Mouse (Mus musculus): Measurements from ENCODE around the gene Bcl2l11.

Bcl2l11 gene

DNA sequence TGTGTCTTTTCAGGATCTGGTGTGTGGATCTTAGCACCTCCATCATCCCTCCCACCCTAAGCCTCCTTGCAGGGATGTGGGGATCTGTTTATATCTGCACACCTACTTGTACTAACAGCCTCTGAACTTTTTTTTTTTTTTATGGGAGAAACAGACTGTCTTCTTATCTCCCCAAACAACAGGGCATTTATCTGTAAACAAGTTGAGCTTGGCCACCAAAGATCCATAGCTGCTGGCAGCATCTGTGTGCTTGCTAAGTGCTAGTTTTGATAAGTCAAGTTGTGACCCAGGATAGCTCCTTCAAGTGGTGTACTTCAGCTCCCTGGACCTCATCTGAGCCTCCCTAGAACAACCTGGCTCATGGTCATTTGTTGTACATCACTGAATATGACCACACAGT is 18.2 kb downstream of the Bcl2l11 start:
- no peak for DNase-seq

DNA sequence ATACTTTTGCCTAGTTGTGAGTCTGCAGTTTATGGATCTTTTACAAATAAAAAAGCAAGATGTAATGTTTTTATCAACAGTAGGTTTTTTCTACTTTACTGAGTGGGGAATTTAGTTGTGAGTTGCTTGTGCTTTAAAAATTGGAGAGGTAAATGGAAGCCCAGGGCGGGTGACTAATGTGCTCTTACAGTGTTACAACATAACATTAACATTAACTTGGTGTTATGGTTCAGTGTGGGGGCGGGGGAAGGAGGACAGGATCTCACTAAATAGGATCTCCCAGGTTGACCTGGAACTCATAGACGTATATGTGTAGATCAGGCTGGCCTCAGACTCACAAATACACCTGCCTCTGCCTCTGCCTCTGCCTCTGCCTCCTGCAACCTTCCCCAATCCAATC is 19.6 kb downstream of the Bcl2l11 start:
- DNase-seq: no peak

DNA sequence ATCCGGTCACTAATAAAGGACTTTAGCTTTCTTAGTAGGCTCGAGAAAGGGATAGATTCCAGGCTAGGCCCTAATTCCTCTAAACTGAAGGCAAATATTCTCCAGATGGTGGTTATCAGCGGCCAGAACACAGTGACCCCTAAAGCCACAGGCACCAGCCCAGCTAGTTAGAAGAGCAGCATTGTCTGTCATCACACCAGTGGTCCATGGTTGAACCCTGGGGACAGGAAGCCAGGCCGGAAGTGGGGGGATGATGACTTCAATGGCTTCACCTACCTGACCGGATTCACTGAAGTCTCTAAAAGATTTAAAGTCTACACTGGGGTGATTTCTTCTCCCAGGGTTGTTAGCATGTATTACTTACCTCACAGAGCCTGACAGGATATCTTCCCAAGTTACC is 23.8 kb downstream of the Bcl2l11 start:
- DNase-seq: no peak

DNA sequence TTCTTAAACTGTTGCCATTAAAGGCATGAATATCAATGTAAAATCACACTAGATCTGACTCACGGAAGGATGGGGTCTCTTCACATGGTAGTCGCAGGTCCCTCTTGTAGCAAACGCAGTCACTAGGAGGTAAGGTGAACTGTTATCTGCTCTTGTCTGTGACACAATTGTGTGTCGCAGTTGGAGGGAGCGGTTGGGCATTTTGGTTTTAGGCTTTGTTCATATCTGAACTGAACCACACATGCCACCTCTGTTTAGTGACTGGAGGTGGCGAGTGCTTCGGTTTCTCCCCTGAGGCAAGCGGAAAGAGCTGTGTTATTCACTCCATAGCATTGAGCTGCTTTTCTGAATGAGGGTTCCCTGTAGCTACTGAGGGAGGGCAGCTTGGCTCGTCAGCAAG is 26.4 kb downstream of the Bcl2l11 start:
- no peak for DNase-seq

DNA sequence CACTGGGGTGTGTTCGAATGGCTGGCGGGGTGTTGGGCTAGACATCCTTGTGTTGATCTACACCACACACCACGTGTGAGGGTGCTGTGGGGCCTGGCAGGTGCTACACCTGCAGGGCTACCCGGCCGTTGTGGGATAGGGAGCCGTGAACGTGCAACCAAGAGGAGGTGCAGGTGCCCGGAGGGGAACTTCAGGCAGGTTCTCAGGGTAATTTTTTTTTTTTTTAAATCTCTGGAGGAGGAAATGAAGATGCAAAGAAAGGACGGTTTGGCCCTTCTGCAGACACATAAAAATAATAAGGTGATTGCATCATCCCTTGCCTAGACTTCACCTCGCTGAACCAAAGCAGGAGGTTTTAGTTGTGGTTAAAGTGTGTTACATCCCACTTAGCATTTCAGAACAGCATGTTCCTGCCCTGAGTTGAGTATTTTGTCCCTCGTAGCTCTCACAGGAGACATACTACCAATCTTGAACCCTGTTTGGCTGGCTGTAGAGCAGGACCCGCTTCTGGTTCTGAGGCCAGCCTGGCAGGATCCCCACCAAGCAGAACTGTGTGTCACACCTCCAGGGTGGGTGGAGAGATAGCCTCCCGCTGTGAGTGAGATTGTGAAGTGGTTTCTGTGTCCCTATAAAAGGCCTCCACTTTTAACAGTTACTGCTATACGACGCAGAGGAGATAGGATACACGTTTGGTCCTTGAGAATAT is 27.2 kb downstream of the Bcl2l11 start:
- no peak for DNase-seq

DNA sequence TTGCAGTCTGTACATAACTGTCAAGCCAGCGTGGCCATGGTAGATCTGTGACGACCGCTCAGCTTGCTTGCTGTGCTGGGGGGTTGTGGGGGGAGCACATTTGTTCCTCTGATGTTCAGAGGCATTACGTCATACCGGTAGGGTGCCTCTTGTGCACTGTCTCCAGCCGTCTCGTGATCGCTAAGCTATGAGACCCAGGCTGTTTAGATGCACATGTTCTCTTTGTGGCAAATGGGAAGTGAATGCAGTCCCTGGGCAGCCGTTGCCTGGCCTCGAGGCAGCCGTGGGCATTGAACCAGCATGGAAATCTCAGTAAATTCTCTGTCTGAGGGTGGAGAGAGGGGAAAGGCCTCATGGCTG is 27.7 kb downstream of the Bcl2l11 start:
- DNase-seq: no peak

DNA sequence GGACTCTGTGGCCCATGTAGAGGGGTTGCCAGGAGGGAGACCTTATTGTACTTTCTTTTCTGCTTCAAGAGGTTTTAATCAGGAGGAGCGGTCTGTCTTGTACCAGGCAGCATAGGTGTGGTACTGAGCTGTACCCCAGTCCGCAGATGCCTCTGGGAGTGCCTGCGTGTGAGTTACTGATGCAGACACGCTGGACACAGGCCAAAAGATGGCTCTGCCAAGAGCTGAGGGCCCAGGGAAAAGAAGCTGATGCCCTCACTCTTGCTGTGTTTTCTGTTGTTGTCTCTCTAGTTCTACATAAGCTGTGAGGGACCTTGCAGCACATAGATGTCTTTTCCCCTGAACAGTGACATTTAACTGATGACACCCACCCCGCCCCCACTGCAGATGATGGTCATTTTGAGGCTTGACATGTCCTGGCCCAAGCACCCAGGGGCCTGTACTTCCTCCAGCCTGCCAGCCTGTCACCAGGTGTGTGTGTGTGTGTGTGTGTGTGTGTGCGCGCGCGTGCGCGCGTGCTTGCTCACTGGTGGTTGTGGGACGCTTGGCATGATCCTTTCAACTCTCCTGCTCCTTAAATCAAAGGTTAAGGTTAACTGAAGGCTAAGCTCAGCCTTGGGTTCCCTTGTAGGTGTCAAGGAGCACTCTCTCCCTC is 29.7 kb downstream of the Bcl2l11 start:
- peak in 1 of 2 experiments; percentile 69 for DNase-seq

DNA sequence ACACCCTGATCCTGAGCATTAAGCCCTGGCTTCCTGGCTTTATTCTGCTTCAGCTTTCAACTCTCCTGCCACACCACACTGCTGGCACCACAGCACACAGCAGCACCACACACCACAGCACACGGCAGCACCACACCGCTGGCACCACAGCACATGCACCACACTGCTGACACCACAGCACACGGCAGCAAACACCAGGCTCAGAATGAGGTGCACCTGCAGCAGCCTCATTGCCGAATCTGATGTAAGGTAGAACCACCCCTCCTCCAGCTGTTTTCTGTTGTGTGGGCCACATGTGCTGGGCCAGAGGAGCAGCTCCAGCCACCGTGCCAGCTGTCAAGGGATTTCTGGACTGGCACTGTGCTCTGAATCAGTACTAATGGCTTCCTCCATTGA is 30.2 kb downstream of the Bcl2l11 start:
- no peak for DNase-seq

DNA sequence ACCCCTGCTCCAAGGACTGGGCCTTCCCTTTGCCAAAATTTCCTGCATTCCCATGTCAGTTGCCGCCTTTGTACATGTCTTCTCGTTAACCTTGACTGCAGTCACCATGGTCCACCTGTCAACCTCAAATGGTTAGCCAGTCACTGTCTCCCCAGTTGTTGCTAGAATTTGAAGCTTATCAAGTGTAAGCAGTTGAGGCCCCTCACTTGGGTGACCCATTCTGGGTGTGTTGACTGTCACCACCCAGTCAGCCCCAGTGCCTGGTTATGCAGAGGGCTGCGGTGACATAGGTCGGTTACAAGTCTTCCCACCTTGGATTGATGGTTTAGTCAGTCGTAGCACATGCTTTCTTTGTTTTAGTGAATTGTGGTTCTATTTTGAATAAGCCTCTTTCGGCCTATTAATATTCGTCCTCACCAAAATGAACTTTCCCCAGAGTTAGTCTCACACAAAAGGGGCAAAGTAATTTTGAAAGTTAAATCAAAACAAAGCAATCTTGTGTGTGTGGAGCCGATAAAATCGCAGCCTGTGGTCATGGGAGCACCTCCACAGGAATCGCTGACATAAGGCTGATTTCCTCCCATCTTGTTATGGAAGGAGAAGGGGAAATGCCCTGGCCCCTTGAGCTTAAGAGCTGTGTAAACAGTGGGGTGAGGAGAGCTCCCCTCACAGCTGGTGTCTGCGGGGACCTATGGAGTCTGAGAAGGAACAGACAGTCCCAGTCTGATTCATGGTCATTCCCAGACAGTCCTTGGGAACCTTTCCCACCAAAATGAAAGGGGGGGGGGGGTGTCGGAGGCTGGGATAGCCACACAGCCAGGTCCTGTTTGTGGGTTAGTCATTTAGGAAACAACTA is 30.9 kb downstream of the Bcl2l11 start:
- no peak for DNase-seq

DNA sequence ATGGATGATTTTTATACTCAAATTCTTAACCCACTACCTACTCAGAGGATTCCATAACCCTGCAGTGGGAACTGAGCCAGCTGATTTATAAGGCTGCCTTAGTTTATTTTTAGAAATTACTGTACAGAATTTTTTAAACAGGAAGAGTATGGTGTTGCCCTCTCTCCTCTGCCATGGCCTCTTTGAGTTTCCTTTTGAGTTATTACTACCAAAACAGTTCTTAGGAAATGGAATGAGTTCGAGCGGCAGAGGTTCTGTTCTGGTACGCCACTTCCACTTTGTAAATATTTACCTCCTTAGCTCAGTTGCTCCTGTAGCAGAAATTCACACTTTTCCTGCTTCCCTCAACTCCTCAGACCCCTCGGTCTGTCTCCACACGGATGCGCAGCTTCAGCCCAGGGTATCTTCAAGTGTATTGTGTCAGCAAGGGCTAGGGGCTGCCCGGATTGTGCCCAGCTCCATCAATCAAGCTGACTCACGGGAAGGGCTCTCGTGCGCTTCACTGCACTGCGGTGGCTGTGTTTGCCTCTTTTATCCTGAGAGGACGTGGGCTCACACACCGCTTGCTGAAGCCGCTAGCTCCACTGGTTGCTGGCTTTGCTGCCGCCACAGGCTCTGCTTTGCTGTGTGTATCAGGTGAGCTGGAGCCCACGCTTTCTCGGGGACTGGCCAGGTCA is 33.0 kb downstream of the Bcl2l11 start:
- no peak for DNase-seq

DNA sequence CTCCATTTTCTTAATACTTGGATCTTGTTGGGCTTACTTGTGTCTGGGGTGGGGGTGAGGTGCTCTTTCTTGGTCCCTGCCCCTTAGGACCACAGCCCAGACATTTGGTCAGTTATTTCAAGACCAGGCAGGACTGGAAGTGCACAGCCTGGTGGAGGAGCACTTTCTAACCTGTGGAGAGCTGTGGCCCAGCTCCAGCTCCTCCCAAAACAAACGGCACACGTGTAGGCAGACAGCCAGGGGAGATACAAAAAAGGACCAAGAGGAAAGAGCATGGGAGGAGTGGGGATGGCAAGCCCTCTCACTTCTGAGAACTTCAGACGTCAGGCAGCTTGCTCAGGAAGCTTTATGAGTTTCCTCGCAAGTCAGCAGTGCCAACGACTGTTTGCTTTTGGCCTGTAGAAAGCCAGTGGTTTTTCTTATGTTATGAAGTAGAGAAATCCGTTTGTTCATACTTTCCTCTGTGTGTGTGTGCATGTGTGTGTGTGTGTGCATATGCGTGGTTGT is 33.8 kb downstream of the Bcl2l11 start:
- peak in 1 of 2 experiments; percentile 55 for DNase-seq

DNA sequence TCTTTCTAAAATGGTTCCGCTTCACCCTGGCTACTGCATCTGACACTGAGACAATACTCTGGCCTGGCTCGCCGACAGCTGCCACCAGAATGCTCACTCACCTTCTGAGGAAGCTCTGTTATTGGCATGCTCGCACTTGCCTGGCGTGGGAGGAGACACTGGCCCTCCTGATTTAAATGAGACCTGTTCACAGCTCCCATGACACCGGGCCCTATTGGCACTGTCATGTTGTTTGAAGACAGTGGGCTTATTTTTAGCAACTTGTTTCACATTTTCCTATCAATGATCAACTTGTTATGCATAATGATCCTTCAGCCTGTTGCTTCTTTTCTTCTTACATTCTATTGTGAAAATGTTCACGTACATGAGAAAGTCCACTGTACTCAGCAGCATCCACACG is 37.3 kb downstream of the Bcl2l11 start:
- DNase-seq: no peak

DNA sequence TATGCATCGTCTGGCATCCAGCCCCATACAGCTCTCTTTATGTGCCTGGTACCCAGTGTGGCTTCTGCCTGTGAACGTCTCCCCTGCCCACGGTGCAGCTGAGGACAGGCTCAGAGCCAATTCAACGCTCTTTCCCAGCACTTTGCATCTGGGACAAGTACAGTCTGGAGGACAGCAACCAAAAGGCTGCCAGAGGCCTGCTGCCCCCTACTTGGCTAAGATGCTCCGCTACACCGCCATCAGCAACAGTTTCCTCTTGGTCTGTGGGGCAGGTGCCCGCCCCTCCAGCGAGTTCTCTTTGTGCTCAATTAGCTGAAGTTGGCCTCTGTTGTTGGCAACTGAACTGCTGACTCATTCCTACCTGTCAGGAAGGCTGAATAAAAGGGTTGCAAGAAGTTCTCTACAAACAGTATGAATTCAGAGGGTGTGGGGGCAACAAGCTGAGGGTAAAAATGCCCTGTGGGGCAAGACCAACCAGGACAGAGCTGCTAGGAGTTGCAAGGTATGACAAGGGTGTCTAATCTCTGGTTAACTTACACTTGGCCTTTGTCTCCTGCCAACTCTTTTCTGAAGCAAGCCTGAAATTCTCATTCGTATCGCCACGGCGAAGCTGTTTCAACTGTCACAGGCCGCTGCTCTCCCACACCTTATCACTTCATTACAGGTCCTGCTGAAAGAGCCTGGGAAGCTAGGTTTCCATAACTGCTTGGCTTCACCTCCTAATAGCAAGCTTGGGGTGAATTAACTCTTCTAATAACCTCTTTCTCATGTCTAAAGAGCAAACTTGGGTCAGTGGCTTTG is 41.0 kb downstream of the Bcl2l11 start:
- DNase-seq: no peak

DNA sequence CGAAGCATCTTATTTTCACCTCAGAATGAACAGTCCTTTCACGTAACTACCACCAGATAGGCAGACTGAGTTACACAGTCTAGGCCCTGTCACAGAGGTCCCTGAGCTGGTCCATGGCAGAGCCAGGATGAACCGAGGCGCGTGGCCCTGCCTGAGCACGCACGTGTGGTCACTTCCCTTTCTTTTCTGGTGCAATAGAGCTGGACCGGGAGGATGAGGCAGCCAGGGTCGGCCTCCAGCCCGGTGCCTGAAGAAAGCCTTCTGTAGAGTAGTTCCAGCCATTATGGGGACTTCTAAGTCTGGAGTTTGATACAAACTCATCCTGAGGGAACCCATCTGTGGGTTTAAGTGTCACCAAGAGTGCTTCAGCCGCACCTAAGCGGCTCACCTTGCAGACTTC is 42.1 kb downstream of the Bcl2l11 start:
- DNase-seq: no peak

DNA sequence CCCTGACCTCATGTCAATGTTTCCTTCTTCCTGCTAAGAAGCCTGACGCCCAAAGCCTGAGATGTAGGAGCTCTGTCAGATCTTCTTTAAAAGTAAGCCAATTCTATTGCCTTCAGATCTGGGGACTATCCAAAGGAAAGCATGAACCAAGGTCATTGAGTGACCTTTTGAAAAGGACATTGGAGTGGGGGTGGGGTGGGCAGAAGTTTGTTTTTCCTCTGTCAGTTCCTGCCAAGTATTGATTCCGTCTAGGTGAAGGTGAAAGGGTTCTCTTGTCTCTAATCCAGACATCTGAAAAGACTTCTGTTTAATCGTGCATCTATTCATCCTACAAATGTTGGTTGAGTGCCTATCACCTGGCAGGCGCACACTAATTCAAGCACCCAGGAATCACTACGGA is 43.6 kb downstream of the Bcl2l11 start:
- DNase-seq: no peak

DNA sequence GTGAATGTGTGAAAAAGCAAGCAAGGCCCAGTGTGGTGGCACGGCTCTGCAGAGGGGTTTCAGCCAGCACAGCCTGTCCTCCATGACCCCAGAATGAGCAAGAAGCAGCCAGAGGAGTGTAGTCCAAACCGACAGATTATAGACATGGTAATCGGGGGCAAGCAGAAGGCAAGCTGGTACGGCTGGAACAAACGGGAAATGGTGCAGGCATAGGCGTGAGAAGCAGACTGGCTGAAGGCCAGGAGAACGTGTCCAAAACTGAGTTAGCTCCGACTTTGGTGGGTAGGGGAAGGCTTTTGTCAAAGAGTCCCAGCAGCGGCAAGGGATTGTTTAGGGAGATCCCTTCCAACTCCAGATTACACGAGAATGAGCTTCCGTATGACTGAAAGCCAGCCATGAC is 44.1 kb downstream of the Bcl2l11 start:
- DNase-seq: no peak

DNA sequence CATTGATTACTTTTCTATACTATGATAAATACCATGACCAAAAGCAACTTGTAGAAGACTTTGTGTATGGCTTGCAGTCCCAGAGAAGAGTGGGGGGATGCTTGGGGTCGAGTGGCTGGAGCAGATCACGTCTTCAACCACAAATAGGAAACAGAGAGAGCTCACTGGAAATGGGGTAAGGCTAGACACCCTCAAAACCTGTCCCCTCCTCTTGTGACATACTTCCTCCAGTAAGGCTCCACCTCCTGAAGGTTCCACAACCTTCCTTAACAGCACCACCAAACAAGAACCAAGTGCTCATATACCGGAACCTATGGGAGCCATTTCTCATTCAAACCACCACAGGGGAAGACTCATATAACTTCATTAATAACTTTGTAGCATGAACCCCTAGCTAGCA is 44.8 kb downstream of the Bcl2l11 start:
- no peak for DNase-seq

DNA sequence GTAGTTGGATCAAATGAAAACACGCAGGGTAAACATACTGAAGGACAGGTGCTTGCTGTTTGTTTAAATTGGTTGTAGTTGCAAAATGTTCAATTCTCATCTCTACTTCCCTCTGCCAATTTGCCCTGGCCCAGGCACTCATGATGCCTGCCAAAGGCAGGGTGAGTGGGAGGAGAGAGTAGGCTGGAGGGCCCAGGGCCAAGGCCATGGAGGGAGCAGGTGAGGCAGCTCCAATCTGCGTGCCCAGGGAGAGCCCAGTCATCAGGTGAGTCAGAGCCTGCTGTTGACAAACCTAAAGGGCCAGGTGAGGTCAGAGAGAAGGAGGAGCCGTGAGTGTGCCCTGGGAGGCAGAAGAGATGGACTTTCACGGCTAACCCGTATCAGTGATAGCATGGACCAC is 46.4 kb downstream of the Bcl2l11 start:
- DNase-seq: peak; percentile 89 to 92

DNA sequence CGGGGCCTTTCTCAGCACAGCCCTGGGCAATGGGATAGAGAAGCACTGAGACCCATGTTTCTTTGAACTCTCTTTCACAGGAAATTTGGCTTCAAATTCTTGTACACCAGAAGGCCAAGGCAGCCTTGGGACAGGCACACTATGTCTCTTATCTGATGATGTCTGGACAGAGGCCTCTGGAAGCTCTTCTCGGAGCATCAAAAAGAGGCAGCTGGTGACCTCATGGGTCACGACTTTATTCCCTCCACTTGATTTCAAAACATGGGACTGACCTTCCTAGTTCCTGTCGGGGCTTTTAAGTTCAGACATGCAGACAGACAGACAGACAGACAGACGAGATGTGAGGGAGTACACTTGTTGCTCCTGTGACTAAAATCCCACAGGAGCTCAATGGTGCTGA is 48.3 kb downstream of the Bcl2l11 start:
- DNase-seq: no peak

DNA sequence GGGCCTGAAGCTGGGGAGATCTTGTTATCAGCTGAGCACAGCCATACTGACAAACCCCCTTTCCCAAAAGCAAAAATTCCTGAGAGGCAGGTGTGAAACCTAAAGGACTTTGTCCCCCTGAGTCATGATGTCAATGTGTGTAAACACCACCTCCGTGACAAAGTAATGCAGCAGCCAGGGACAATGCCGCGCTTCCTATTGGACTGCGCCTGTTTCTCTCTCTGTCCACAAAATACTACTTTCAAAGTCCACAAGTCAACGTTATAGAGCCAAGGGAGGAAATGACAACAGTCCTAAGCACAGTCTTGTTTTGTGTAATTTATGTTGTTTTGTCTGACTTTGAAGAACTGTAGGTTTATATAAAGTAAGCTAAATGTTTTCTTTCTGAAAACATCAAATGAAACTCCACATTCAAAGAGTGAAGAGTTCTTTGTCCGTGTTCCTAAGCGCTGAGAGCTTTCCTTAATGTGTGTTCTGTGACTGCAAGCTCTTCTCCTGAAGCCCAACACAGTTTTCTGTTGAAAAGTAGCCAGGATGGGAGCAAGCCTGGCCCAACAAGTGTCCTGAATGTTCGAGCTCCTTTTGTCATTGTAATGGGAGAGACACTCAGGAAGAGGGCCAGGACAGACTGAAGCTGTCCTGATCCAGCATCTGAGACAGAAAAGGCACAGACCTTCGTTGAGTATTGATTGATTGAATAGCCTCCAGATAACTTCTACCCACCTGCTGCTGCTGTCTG is 48.9 kb downstream of the Bcl2l11 start:
- no peak for DNase-seq

DNA sequence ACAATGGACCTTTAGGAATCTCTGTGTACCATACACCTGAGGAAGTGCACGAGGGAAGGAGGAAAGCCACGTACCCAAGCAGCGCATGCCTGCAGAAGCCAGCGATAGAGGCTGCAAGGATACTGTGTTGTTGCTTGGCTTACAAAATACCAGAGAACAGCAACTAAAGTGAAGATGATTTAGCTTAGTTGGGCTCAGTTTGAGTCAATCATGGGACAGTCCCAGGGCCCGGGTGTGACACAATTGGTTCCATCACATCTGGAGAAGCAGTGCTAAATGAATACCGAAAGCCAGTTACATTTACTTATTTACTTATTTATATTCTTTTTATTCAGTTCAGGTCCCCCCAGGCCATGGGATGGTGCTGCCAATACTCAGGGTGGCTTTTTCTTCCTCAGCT is 49.8 kb downstream of the Bcl2l11 start:
- DNase-seq: no peak
